In genomic region chr13:17027846-17028529, GRCm38 (mm10) we compare ENCODE assay signal across 12 mouse cellular contexts.
DNase-seq lines count a peak whose midpoint lies in the region; ATAC-seq and TF ChIP-seq lines count a peak whose summit lies in the region.
"Had no signal": no experiment of that assay in that cellular context is flagged by ENCODE, and none has a peak within 500 bp of the region (broad histone marks: within the 10 kb centered on the region; RNA-seq: fewer than 3 reads in every experiment).

No protein-coding gene starts in this region.

- H3K9me3 ChIP-seq in intestine, embryonic 15.5 days = no peaks in the 10 kb centered on the region
- H3K9me3 ChIP-seq in intestine, postnatal 0 days (ENCODE audit: control insufficient read depth) = no peaks in the 10 kb centered on the region
- no peaks in the 10 kb centered on the region for H3K9me3 ChIP-seq in liver, embryonic 16.5 days (replicated peaks; ENCODE audit: control insufficient read depth, low read length)
- H3K9me3 ChIP-seq: heart, embryonic 10.5 days; limb, embryonic 15.5 days had no signal

- no peak overlapping the region for H3K9ac ChIP-seq in intestine, embryonic 15.5 days
- H3K9ac ChIP-seq in intestine, postnatal 0 days (ENCODE audit: low read depth, low read length) = no peak overlapping the region
- peak overlapping the region; percentile 31; the same call in 1 of the 2 replicates for H3K9ac ChIP-seq in liver, embryonic 16.5 days (ENCODE audit: low read depth, low read length)
- H3K9ac ChIP-seq: hindbrain, embryonic 14.5 days; limb, embryonic 15.5 days had no signal

- no peak overlapping the region for H3K4me2 ChIP-seq in intestine, embryonic 15.5 days (replicated peaks)
- no peak overlapping the region for H3K4me2 ChIP-seq in intestine, postnatal 0 days (replicated peaks; ENCODE audit: low read depth)
- peak overlapping the region; percentile 65 for H3K4me2 ChIP-seq in liver, embryonic 16.5 days (ENCODE audit: low read depth, low read length)
- H3K4me2 ChIP-seq: hindbrain, embryonic 14.5 days; limb, embryonic 15.5 days had no signal

- no peaks in the 10 kb centered on the region for H3K36me3 ChIP-seq in intestine, embryonic 15.5 days
- no peaks in the 10 kb centered on the region for H3K36me3 ChIP-seq in intestine, postnatal 0 days (ENCODE audit: control insufficient read depth, insufficient read depth)
- H3K36me3 ChIP-seq in liver, embryonic 16.5 days (ENCODE audit: control insufficient read depth, insufficient read depth) = no peaks in the 10 kb centered on the region
- H3K36me3 ChIP-seq: heart, embryonic 10.5 days; limb, embryonic 15.5 days had no signal

- no peak for TF ChIP-seq CTCF in intestine, postnatal 0 days (IDR thresholded peaks at IDR 0.05; ENCODE audit: low read depth)

- 90% methylated on average over 4 of the region's 4 CpGs for WGBS in intestine, embryonic 15.5 days
- WGBS in intestine, postnatal 0 days = 88% methylated on average over 4 of the region's 4 CpGs
- 38% methylated on average over 4 of the region's 4 CpGs for WGBS in liver, embryonic 16.5 days (ENCODE audit: insufficient replicate concordance)

- no peak overlapping the region for H3K4me3 ChIP-seq in intestine, embryonic 15.5 days (replicated peaks)
- no peak overlapping the region for H3K4me3 ChIP-seq in intestine, postnatal 0 days (ENCODE audit: low read depth, low read length)
- 0 out of 2 replicates have a peak overlapping the region, but pooled peaks have one; percentile 19 for H3K4me3 ChIP-seq in liver, embryonic 16.5 days (ENCODE audit: low read depth, low read length)
- H3K4me3 ChIP-seq: heart, embryonic 10.5 days; limb, embryonic 15.5 days had no signal

- peak; percentile 15 for DNase-seq in thymus, postnatal 0 days (ENCODE audit: low spot score)
- no peak for DNase-seq in thymus, postnatal 4 days
- DNase-seq in adrenal gland, adult 2 months = no peak
- DNase-seq in gastrocnemius, adult 18-20 months (ENCODE audit: low spot score) = no peak
- DNase-seq in urinary bladder, adult 18-20 months (ENCODE audit: low spot score in 2 of 2) = no peak

- H3K27ac ChIP-seq in intestine, embryonic 15.5 days = no peak overlapping the region
- no peak overlapping the region for H3K27ac ChIP-seq in intestine, postnatal 0 days (ENCODE audit: low read depth, low read length)
- H3K27ac ChIP-seq in liver, embryonic 16.5 days (ENCODE audit: low read length) = peak overlapping the region; percentile 94
- H3K27ac ChIP-seq: heart, embryonic 10.5 days; hindbrain, embryonic 14.5 days; kidney, postnatal 0 days; limb, embryonic 15.5 days had no signal

- H3K27me3 ChIP-seq in intestine, embryonic 15.5 days (replicated peaks) = no peaks in the 10 kb centered on the region
- no peaks in the 10 kb centered on the region for H3K27me3 ChIP-seq in intestine, postnatal 0 days (replicated peaks; ENCODE audit: control insufficient read depth, insufficient read depth, low read length)
- H3K27me3 ChIP-seq in liver, embryonic 16.5 days (ENCODE audit: control insufficient read depth, insufficient read depth, low read depth, low read length) = no peaks in the 10 kb centered on the region
- H3K27me3 ChIP-seq: limb, embryonic 15.5 days had no signal

- H3K4me1 ChIP-seq in intestine, embryonic 15.5 days (replicated peaks) = no peaks in the 10 kb centered on the region
- H3K4me1 ChIP-seq in intestine, postnatal 0 days (replicated peaks; ENCODE audit: control insufficient read depth, insufficient read depth, low read length) = no peaks in the 10 kb centered on the region
- H3K4me1 ChIP-seq in liver, embryonic 16.5 days (ENCODE audit: control insufficient read depth, low read depth, low read length) = peaks cover 21% of the 10 kb centered on the region
- H3K4me1 ChIP-seq: heart, embryonic 10.5 days; limb, embryonic 15.5 days had no signal

- peak; percentile 81; the same call in 1 of the 2 replicates for ATAC-seq in intestine, embryonic 15.5 days
- ATAC-seq in intestine, postnatal 0 days = no peak
- ATAC-seq in liver, embryonic 16.5 days (ENCODE audit: low read depth) = peak; percentile 99
